Mouse (Mus musculus): ENCODE data around the gene Cd6.

DNA sequence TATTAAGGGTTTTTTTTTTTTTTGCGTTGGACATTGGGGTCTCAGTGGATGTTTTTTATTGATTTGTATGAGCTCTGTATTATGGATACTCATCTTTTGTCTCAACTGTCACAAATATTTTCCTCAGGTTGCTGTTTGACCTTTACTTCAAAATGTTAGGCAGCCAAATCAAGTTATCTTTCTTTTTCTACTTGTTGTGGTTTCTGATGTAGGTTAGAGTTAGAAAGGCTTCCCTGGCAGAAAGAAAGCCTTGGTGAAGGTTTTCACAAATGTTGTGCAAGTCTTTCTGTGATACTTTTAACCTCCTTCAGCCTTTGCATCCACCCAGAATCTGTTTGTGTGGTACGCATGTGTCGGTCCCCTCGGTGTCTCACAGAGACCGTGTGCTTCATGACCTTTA lies 77.2 kb downstream of the Cd6 start:
- TF ChIP-seq NANOG (IDR thresholded peaks at IDR 0.05; ENCODE audit: borderline replicate concordance, low read length) = no peak
- no peak for TF ChIP-seq CTCF (conservative IDR thresholded peaks at IDR 0.05; ENCODE audit: low read length)

Measured in E14TG2a.4 (cell line).